Mouse (Mus musculus): ENCODE measurements at regions not wholly inside any gene's neighbourhood (a gene's known extent, or its start where the extent isn't known, plus 50 kb on each side); places are given as distances from the start of the nearest gene placed in this dataset.

GRCm38 (mm10) chrX:167105931-167106417 lies 103.1 kb downstream of the Tmsb4x start:
- no peaks in the 10 kb centered on the region for H3K36me3 ChIP-seq (replicated peaks; ENCODE audit: control insufficient read depth, insufficient read depth, low read depth)
- H3K4me1 ChIP-seq (replicated peaks; ENCODE audit: control insufficient read depth in 2 of 2, insufficient read depth in 2 of 2, low read length in 1 of 2) = peaks cover 0 to 3% of the 10 kb centered on the region in 2 experiments; a peak in 2 of 4 replicates
- H3K4me3 ChIP-seq (ENCODE audit: insufficient read depth in 1 of 2, low read depth in 2 of 2, low read length in 2 of 2) = no peak overlapping the region
- no peaks in the 10 kb centered on the region for H3K9me3 ChIP-seq (ENCODE audit: control insufficient read depth, low read length)
- TF ChIP-seq CTCF (IDR thresholded peaks at IDR 0.05; ENCODE audit: low read depth) = no peak
- TF ChIP-seq EP300 (IDR thresholded peaks at IDR 0.05; ENCODE audit: low read depth) = no peak
- H3K4me2 ChIP-seq (ENCODE audit: low read depth) = no peak overlapping the region
- ATAC-seq (ENCODE audit: insufficient read depth) (no peak), DNase-seq (ENCODE audit: low read depth in 3 of 3, low spot score in 3 of 3) (no peak)
- 44% methylated on average over 11 of the region's 11 CpGs for WGBS (ENCODE audit: insufficient replicate concordance)
- H3K27ac ChIP-seq = no peak overlapping the region
- H3K27me3 ChIP-seq (ENCODE audit: control insufficient read depth, insufficient read depth, low read length) = no peaks in the 10 kb centered on the region; the same call in 1 of the 2 replicates
- no peak overlapping the region for H3K9ac ChIP-seq (replicated peaks)

GRCm38 (mm10) chrX:167105354-167105753 lies 103.8 kb downstream of the Tmsb4x start:
- H3K4me3 ChIP-seq (ENCODE audit: insufficient read depth in 1 of 2, low read depth in 2 of 2, low read length in 2 of 2) = no peak overlapping the region
- H3K9me3 ChIP-seq (ENCODE audit: control insufficient read depth, low read length) = no peaks in the 10 kb centered on the region
- H3K36me3 ChIP-seq (replicated peaks; ENCODE audit: control insufficient read depth, insufficient read depth, low read depth) = no peaks in the 10 kb centered on the region
- H3K27me3 ChIP-seq (ENCODE audit: control insufficient read depth, insufficient read depth, low read length) = no peaks in the 10 kb centered on the region; the same call in 1 of the 2 replicates
- no peak for ATAC-seq (ENCODE audit: insufficient read depth)
- WGBS (ENCODE audit: insufficient replicate concordance) = 55% methylated on average over 4 of the region's 4 CpGs
- H3K27ac ChIP-seq = no peak overlapping the region
- no peak overlapping the region for H3K4me2 ChIP-seq (ENCODE audit: low read depth)
- TF ChIP-seq CTCF (IDR thresholded peaks at IDR 0.05; ENCODE audit: low read depth) (no peak), EP300 (IDR thresholded peaks at IDR 0.05; ENCODE audit: low read depth) (no peak)
- peaks cover 0 to 3% of the 10 kb centered on the region in 2 experiments; a peak in 2 of 4 replicates for H3K4me1 ChIP-seq (replicated peaks; ENCODE audit: control insufficient read depth in 2 of 2, insufficient read depth in 2 of 2, low read length in 1 of 2)
- H3K9ac ChIP-seq (replicated peaks) = no peak overlapping the region
- no peak for DNase-seq (ENCODE audit: low read depth in 3 of 3, low spot score in 3 of 3)

- Histone ChIP-seq H3K9me3 (ENCODE audit: control insufficient read depth, low read length) (no peaks in the 10 kb centered on the region), H3K4me3 (ENCODE audit: insufficient read depth in 1 of 2, low read depth in 2 of 2, low read length in 2 of 2) (no peak overlapping the region), H3K4me2 (ENCODE audit: low read depth) (no peak overlapping the region), H3K4me1 (replicated peaks; ENCODE audit: control insufficient read depth in 2 of 2, insufficient read depth in 2 of 2, low read length in 1 of 2) (peaks cover 0 to 3% of the 10 kb centered on the region in 2 experiments; a peak in 2 of 4 replicates), H3K27me3 (ENCODE audit: control insufficient read depth, insufficient read depth, low read length) (no peaks in the 10 kb centered on the region; the same call in 1 of the 2 replicates), H3K36me3 (replicated peaks; ENCODE audit: control insufficient read depth, insufficient read depth, low read depth) (no peaks in the 10 kb centered on the region), H3K9ac (replicated peaks) (no peak overlapping the region), H3K27ac (no peak overlapping the region)
- 35% methylated on average over 4 of the region's 4 CpGs for WGBS (ENCODE audit: insufficient replicate concordance)
- DNase-seq (ENCODE audit: low read depth in 3 of 3, low spot score in 3 of 3) = no peak
- TF ChIP-seq EP300 (IDR thresholded peaks at IDR 0.05; ENCODE audit: low read depth) (no peak), CTCF (IDR thresholded peaks at IDR 0.05; ENCODE audit: low read depth) (no peak)
- no peak for ATAC-seq (ENCODE audit: insufficient read depth)
Measured at GRCm38 (mm10) chrX:167104247-167104621, 104.9 kb downstream of the Tmsb4x start.

- no peak overlapping the region for H3K4me3 ChIP-seq (ENCODE audit: insufficient read depth in 1 of 2, low read depth in 2 of 2, low read length in 2 of 2)
- no peak overlapping the region for H3K9ac ChIP-seq (replicated peaks)
- no peaks in the 10 kb centered on the region for H3K9me3 ChIP-seq (ENCODE audit: control insufficient read depth, low read length)
- no peak for TF ChIP-seq EP300 (IDR thresholded peaks at IDR 0.05; ENCODE audit: low read depth)
- no peak for TF ChIP-seq CTCF (IDR thresholded peaks at IDR 0.05; ENCODE audit: low read depth)
- 30% methylated on average over 12 of the region's 12 CpGs for WGBS (ENCODE audit: insufficient replicate concordance)
- no peaks in the 10 kb centered on the region for H3K36me3 ChIP-seq (replicated peaks; ENCODE audit: control insufficient read depth, insufficient read depth, low read depth)
- no peak for DNase-seq (ENCODE audit: low read depth in 3 of 3, low spot score in 3 of 3)
- H3K27ac ChIP-seq = no peak overlapping the region
- no peak for ATAC-seq (ENCODE audit: insufficient read depth)
- peaks cover 0 to 3% of the 10 kb centered on the region in 2 experiments; a peak in 2 of 4 replicates for H3K4me1 ChIP-seq (replicated peaks; ENCODE audit: control insufficient read depth in 2 of 2, insufficient read depth in 2 of 2, low read length in 1 of 2)
- no peaks in the 10 kb centered on the region; the same call in 1 of the 2 replicates for H3K27me3 ChIP-seq (ENCODE audit: control insufficient read depth, insufficient read depth, low read length)
- H3K4me2 ChIP-seq (ENCODE audit: low read depth) = no peak overlapping the region
Measured at GRCm38 (mm10) chrX:167103501-167104246, 105.4 kb downstream of the Tmsb4x start.

- Histone ChIP-seq H3K9me3 (ENCODE audit: control insufficient read depth, low read length) (no peaks in the 10 kb centered on the region), H3K4me2 (ENCODE audit: low read depth) (no peak overlapping the region), H3K27me3 (ENCODE audit: control insufficient read depth, insufficient read depth, low read length) (no peaks in the 10 kb centered on the region; the same call in 1 of the 2 replicates), H3K4me3 (ENCODE audit: insufficient read depth in 1 of 2, low read depth in 2 of 2, low read length in 2 of 2) (no peak overlapping the region), H3K4me1 (replicated peaks; ENCODE audit: control insufficient read depth in 2 of 2, insufficient read depth in 2 of 2, low read length in 1 of 2) (peaks cover 0 to 3% of the 10 kb centered on the region in 2 experiments; a peak in 2 of 4 replicates), H3K9ac (replicated peaks) (no peak overlapping the region), H3K36me3 (replicated peaks; ENCODE audit: control insufficient read depth, insufficient read depth, low read depth) (no peaks in the 10 kb centered on the region), H3K27ac (no peak overlapping the region)
- no peak for TF ChIP-seq CTCF (IDR thresholded peaks at IDR 0.05; ENCODE audit: low read depth)
- no peak for TF ChIP-seq EP300 (IDR thresholded peaks at IDR 0.05; ENCODE audit: low read depth)
- ATAC-seq (ENCODE audit: insufficient read depth) (no peak), DNase-seq (ENCODE audit: low read depth in 3 of 3, low spot score in 3 of 3) (no peak)
- 19% methylated on average over 2 of the region's 2 CpGs for WGBS (ENCODE audit: insufficient replicate concordance)
Measured at GRCm38 (mm10) chrX:167101929-167102328, 107.2 kb downstream of the Tmsb4x start.

Measured in liver, embryonic 14.5 days (tissue).